Comparison of ENCODE assay signal across 13 mouse cellular contexts in genomic region chr1:164859952-164860351, GRCm38 (mm10).
"Had no signal": no experiment of that assay in that cellular context is flagged by ENCODE, and none has a peak within 500 bp of the region (broad histone marks: within the 10 kb centered on the region; RNA-seq: fewer than 3 reads in every experiment).

No protein-coding gene starts in this region.

- H3K27me3 ChIP-seq: liver, embryonic 15.5 days; neural tube, embryonic 12.5 days had no signal

- H3K9me3 ChIP-seq: limb, embryonic 10.5 days; liver, embryonic 15.5 days; neural tube, embryonic 12.5 days had no signal

- ATAC-seq: lung, postnatal 0 days had no signal

- DNase-seq: kidney, adult 8-10 months; kidney, postnatal 25 days; lung, adult 2 months; lung, postnatal 4 days; thymus, adult 2 months; thymus, postnatal 25 days had no signal

- H3K4me3 ChIP-seq: left cerebral cortex, adult 2 months; limb, embryonic 10.5 days; liver, embryonic 15.5 days; neural tube, embryonic 12.5 days had no signal

- H3K27ac ChIP-seq: left cerebral cortex, adult 2 months; limb, embryonic 10.5 days; liver, embryonic 15.5 days; neural tube, embryonic 12.5 days; stomach, postnatal 0 days had no signal

- H3K9ac ChIP-seq: liver, embryonic 15.5 days; neural tube, embryonic 12.5 days had no signal

- H3K4me1 ChIP-seq: limb, embryonic 10.5 days; liver, embryonic 15.5 days; neural tube, embryonic 12.5 days had no signal

- H3K4me2 ChIP-seq: liver, embryonic 11.5 days; liver, embryonic 15.5 days; neural tube, embryonic 12.5 days had no signal

- H3K36me3 ChIP-seq: limb, embryonic 10.5 days; liver, embryonic 15.5 days; neural tube, embryonic 12.5 days had no signal
